Mouse (Mus musculus): ENCODE data around the gene Rbm20. TPM values are rescaled to one million over a fixed set of nuclear protein-coding genes. Genes with fewer than 3 reads are reported as not detected.
A peak's percentile ranks its signal among the peaks of the same experiment; 100 is the strongest.

The Rbm20 gene
- polyA plus RNA-seq, 1 experiment from 2014 or later, result 0.95 TPM

- Histone ChIP-seq H3K27ac (ENCODE audit: low read length) (no peak overlapping the region), H3K9ac (replicated peaks; ENCODE audit: low read depth, low read length) (no peak overlapping the region), H3K9me3 (ENCODE audit: control insufficient read depth, low read depth, low read length) (no peaks in the 10 kb centered on the region), H3K27me3 (ENCODE audit: control insufficient read depth, insufficient read depth, low read length) (no peaks in the 10 kb centered on the region), H3K4me3 (ENCODE audit: low read depth, low read length) (no peak overlapping the region), H3K4me2 (replicated peaks; ENCODE audit: low read depth, low read length) (no peak overlapping the region), H3K4me1 (ENCODE audit: control insufficient read depth, insufficient read depth, low read length) (peaks cover 5% of the 10 kb centered on the region; the same call in 1 of the 2 replicates), H3K36me3 (ENCODE audit: control insufficient read depth, insufficient read depth, low read length) (no peaks in the 10 kb centered on the region)
- ATAC-seq (ENCODE audit: insufficient number of reproducible peaks, insufficient read depth, low FRiP score, low read depth), result no peak
- 95% methylated on average over 9 of the region's 9 CpGs for WGBS
Measured at GRCm38 (mm10) chr19:53664831-53665230, 12.3 kb upstream of the Rbm20 start.

- Histone ChIP-seq H3K4me1 (ENCODE audit: control insufficient read depth, insufficient read depth, low read length) (peaks cover 5% of the 10 kb centered on the region; the same call in 1 of the 2 replicates), H3K36me3 (ENCODE audit: control insufficient read depth, insufficient read depth, low read length) (no peaks in the 10 kb centered on the region), H3K27ac (ENCODE audit: low read length) (no peak overlapping the region), H3K9ac (replicated peaks; ENCODE audit: low read depth, low read length) (no peak overlapping the region), H3K27me3 (ENCODE audit: control insufficient read depth, insufficient read depth, low read length) (no peaks in the 10 kb centered on the region), H3K9me3 (ENCODE audit: control insufficient read depth, low read depth, low read length) (no peaks in the 10 kb centered on the region), H3K4me3 (ENCODE audit: low read depth, low read length) (no peak overlapping the region), H3K4me2 (replicated peaks; ENCODE audit: low read depth, low read length) (no peak overlapping the region)
- ATAC-seq (ENCODE audit: insufficient number of reproducible peaks, insufficient read depth, low FRiP score, low read depth), result no peak
- 92% methylated on average over 4 of the region's 4 CpGs for WGBS
Measured at GRCm38 (mm10) chr19:53665391-53665790, 11.7 kb upstream of the Rbm20 start.

GRCm38 (mm10) chr19:53666708-53667107, 10.4 kb upstream of the Rbm20 start:
- H3K9me3 ChIP-seq (ENCODE audit: control insufficient read depth, low read depth, low read length), result no peaks in the 10 kb centered on the region
- ATAC-seq (ENCODE audit: insufficient number of reproducible peaks, insufficient read depth, low FRiP score, low read depth), result no peak

GRCm38 (mm10) chr19:53668821-53669220, 8.3 kb upstream of the Rbm20 start:
- ATAC-seq (ENCODE audit: insufficient number of reproducible peaks, insufficient read depth, low FRiP score, low read depth), result no peak
- no peak overlapping the region for H3K4me3 ChIP-seq (ENCODE audit: low read depth, low read length)

More at GRCm38 (mm10) chr19:53666708-53667107, 10.4 kb upstream of the Rbm20 start:
- WGBS, result 34% methylated on average over 8 of the region's 8 CpGs
- Histone ChIP-seq H3K4me1 (ENCODE audit: control insufficient read depth, insufficient read depth, low read length) (peaks cover 5% of the 10 kb centered on the region; the same call in 1 of the 2 replicates), H3K27me3 (ENCODE audit: control insufficient read depth, insufficient read depth, low read length) (no peaks in the 10 kb centered on the region), H3K4me3 (ENCODE audit: low read depth, low read length) (no peak overlapping the region), H3K9ac (replicated peaks; ENCODE audit: low read depth, low read length) (no peak overlapping the region), H3K27ac (ENCODE audit: low read length) (no peak overlapping the region), H3K4me2 (replicated peaks; ENCODE audit: low read depth, low read length) (no peak overlapping the region), H3K36me3 (ENCODE audit: control insufficient read depth, insufficient read depth, low read length) (no peaks in the 10 kb centered on the region)

GRCm38 (mm10) chr19:53670625-53671141, 6.4 kb upstream of the Rbm20 start:
- Histone ChIP-seq H3K4me3 (ENCODE audit: low read depth, low read length) (no peak overlapping the region), H3K4me2 (replicated peaks; ENCODE audit: low read depth, low read length) (no peak overlapping the region), H3K4me1 (ENCODE audit: control insufficient read depth, insufficient read depth, low read length) (no peaks in the 10 kb centered on the region), H3K9ac (replicated peaks; ENCODE audit: low read depth, low read length) (no peak overlapping the region), H3K27ac (ENCODE audit: low read length) (no peak overlapping the region), H3K36me3 (ENCODE audit: control insufficient read depth, insufficient read depth, low read length) (no peaks in the 10 kb centered on the region), H3K27me3 (ENCODE audit: control insufficient read depth, insufficient read depth, low read length) (peaks cover 4% of the 10 kb centered on the region; the same call in 1 of the 2 replicates), H3K9me3 (ENCODE audit: control insufficient read depth, low read depth, low read length) (no peaks in the 10 kb centered on the region)
- 42% methylated on average over 12 of the region's 12 CpGs for WGBS
- ATAC-seq (ENCODE audit: insufficient number of reproducible peaks, insufficient read depth, low FRiP score, low read depth), result no peak

More at GRCm38 (mm10) chr19:53668821-53669220, 8.3 kb upstream of the Rbm20 start:
- H3K4me1 ChIP-seq (ENCODE audit: control insufficient read depth, insufficient read depth, low read length), result no peaks in the 10 kb centered on the region
- H3K36me3 ChIP-seq (ENCODE audit: control insufficient read depth, insufficient read depth, low read length), result no peaks in the 10 kb centered on the region
- no peak overlapping the region for H3K4me2 ChIP-seq (replicated peaks; ENCODE audit: low read depth, low read length)
- WGBS, result 89% methylated on average over 7 of the region's 7 CpGs
- no peak overlapping the region for H3K27ac ChIP-seq (ENCODE audit: low read length)
- H3K9me3 ChIP-seq (ENCODE audit: control insufficient read depth, low read depth, low read length), result no peaks in the 10 kb centered on the region
- no peaks in the 10 kb centered on the region for H3K27me3 ChIP-seq (ENCODE audit: control insufficient read depth, insufficient read depth, low read length)
- H3K9ac ChIP-seq (replicated peaks; ENCODE audit: low read depth, low read length), result no peak overlapping the region

GRCm38 (mm10) chr19:53671432-53671831, 5.7 kb upstream of the Rbm20 start:
- Histone ChIP-seq H3K36me3 (ENCODE audit: control insufficient read depth, insufficient read depth, low read length) (no peaks in the 10 kb centered on the region), H3K4me2 (replicated peaks; ENCODE audit: low read depth, low read length) (no peak overlapping the region), H3K27ac (ENCODE audit: low read length) (no peak overlapping the region), H3K4me3 (ENCODE audit: low read depth, low read length) (no peak overlapping the region), H3K9ac (replicated peaks; ENCODE audit: low read depth, low read length) (no peak overlapping the region), H3K27me3 (ENCODE audit: control insufficient read depth, insufficient read depth, low read length) (peaks cover 8% of the 10 kb centered on the region; the same call in 1 of the 2 replicates), H3K4me1 (ENCODE audit: control insufficient read depth, insufficient read depth, low read length) (peaks cover 7% of the 10 kb centered on the region; the same call in 1 of the 2 replicates), H3K9me3 (ENCODE audit: control insufficient read depth, low read depth, low read length) (no peaks in the 10 kb centered on the region)
- 58% methylated on average over 3 of the region's 3 CpGs for WGBS
- ATAC-seq (ENCODE audit: insufficient number of reproducible peaks, insufficient read depth, low FRiP score, low read depth), result no peak

GRCm38 (mm10) chr19:53674131-53674925, 2.8 kb upstream of the Rbm20 start:
- Histone ChIP-seq H3K9ac (replicated peaks; ENCODE audit: low read depth, low read length) (no peak overlapping the region), H3K9me3 (ENCODE audit: control insufficient read depth, low read depth, low read length) (no peaks in the 10 kb centered on the region), H3K27ac (ENCODE audit: low read length) (no peak overlapping the region), H3K27me3 (ENCODE audit: control insufficient read depth, insufficient read depth, low read length) (peaks cover 23% of the 10 kb centered on the region), H3K4me1 (ENCODE audit: control insufficient read depth, insufficient read depth, low read length) (peaks cover 14% of the 10 kb centered on the region; the same call in 1 of the 2 replicates), H3K36me3 (ENCODE audit: control insufficient read depth, insufficient read depth, low read length) (no peaks in the 10 kb centered on the region), H3K4me2 (replicated peaks; ENCODE audit: low read depth, low read length) (no peak overlapping the region), H3K4me3 (ENCODE audit: low read depth, low read length) (no peak overlapping the region)
- ATAC-seq (ENCODE audit: insufficient number of reproducible peaks, insufficient read depth, low FRiP score, low read depth), result no peak
- whole genome bisulfite sequencing, result 40% methylated on average over 9 of the region's 9 CpGs

- Histone ChIP-seq H3K4me2 (replicated peaks; ENCODE audit: low read depth, low read length) (peak overlapping the region; percentile 100), H3K9ac (replicated peaks; ENCODE audit: low read depth, low read length) (no peak overlapping the region), H3K36me3 (ENCODE audit: control insufficient read depth, insufficient read depth, low read length) (no peaks in the 10 kb centered on the region), H3K4me3 (ENCODE audit: low read depth, low read length) (peak overlapping the region; percentile 65), H3K27ac (ENCODE audit: low read length) (no peak overlapping the region), H3K27me3 (ENCODE audit: control insufficient read depth, insufficient read depth, low read length) (peaks cover 23% of the 10 kb centered on the region), H3K9me3 (ENCODE audit: control insufficient read depth, low read depth, low read length) (no peaks in the 10 kb centered on the region), H3K4me1 (ENCODE audit: control insufficient read depth, insufficient read depth, low read length) (peaks cover 14% of the 10 kb centered on the region; the same call in 1 of the 2 replicates)
- no peak for ATAC-seq (ENCODE audit: insufficient number of reproducible peaks, insufficient read depth, low FRiP score, low read depth)
- WGBS, result under 1% methylated on average over 26 of the region's 26 CpGs
Measured at GRCm38 (mm10) chr19:53676228-53676627, 878 bp upstream of the Rbm20 start.
